Mouse (Mus musculus) liver, embryonic 14.5 days (tissue): Measurements from ENCODE around the gene Arhgap27.

ENCODE experiments used
- CTCF ChIP-seq: IDR thresholded peaks from 2 replicates; pipeline ENCODE4 v1.5.1; 2016; ENCODE audit warnings: antibody characterized with exemption, low read depth, control low read depth
- EP300 ChIP-seq: IDR thresholded peaks from 2 replicates; pipeline ENCODE4 v1.6.1; 2016; ENCODE audit warnings: antibody characterized with exemption, low read depth

DNA sequence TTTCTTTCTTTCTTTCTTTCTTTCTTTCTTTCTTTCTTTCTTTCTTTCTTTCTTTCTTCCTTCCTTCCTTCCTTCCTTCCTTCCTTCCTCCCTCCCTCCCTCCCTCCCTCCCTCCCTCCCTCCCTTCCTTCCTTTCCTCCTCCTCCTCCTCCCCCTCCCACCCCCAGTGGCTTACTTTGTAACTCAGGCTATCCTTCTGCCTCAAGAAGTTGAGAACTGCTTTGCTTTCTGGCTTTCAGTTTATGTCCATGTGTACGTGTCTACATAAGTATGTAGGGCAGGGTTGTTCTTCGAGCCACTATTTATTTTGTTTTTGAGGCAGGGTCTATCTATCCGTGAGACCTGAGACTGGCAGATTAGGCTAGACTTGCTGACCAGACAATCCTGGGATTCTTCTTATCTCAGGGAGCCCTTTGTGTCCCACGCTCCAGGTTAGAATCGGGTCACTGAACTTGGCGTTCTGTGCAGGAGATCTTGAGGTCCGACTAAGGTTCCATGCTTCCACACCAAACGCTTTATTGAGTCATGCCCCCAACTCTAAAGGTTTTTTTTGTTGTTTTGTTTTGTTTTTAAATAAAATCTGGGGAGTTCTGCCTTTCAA, 50.7 kb downstream of the Arhgap27 start:
- TF ChIP-seq CTCF (no peak), EP300 (no peak)
